Mouse (Mus musculus): ENCODE measurements around the gene Palb2. TPM values are rescaled to one million over a fixed set of nuclear protein-coding genes. Genes with fewer than 3 reads are reported as not detected.
A peak's percentile ranks its signal among the peaks of the same experiment; 100 is the strongest.
"Not testable (repeated sequence)": the region's sequence is repeated elsewhere in the genome, so short reads cannot be mapped to it uniquely, and the experiment has no call there.

Palb2 gene
- total RNA-seq, 2 experiments from 2014 or later, result 2.8 to 3.8 TPM

GRCm38 (mm10) chr7:122101014-122101746 is 31.6 kb downstream of the Palb2 start:
- DNase-seq, result not testable (repeated sequence)

GRCm38 (mm10) chr7:122099222-122099621 is 33.6 kb downstream of the Palb2 start:
- intact Hi-C loops (cut with DNase I), result no loop called here
- peak; percentile 10 for DNase-seq

More at GRCm38 (mm10) chr7:122101014-122101746, 31.6 kb downstream of the Palb2 start:
- intact Hi-C loops (cut with DNase I), result not testable (repeated sequence)

GRCm38 (mm10) chr7:122098009-122098408 is 34.8 kb downstream of the Palb2 start:
- DNase-seq, result no peak
- intact Hi-C loops (cut with DNase I), result no loop called here

GRCm38 (mm10) chr7:122094564-122095330 is 38.0 kb downstream of the Palb2 start:
- intact Hi-C loops (cut with DNase I), result no loop called here
- DNase-seq, result no peak

GRCm38 (mm10) chr7:122087195-122087982 is 45.4 kb downstream of the Palb2 start:
- intact Hi-C loops (cut with DNase I), result no loop called here
- DNase-seq, result no peak

GRCm38 (mm10) chr7:122081071-122081470 is 51.7 kb downstream of the Palb2 start:
- intact Hi-C loops (cut with DNase I), result no loop called here
- no peak for DNase-seq

GRCm38 (mm10) chr7:122079798-122080554 is 52.8 kb downstream of the Palb2 start:
- intact Hi-C loops (cut with DNase I), result no loop called here
- DNase-seq, result no peak

GRCm38 (mm10) chr7:122074374-122074773 is 58.4 kb downstream of the Palb2 start:
- intact Hi-C loops (cut with DNase I), result no loop called here
- DNase-seq, result no peak

GRCm38 (mm10) chr7:122067517-122068381 is 65.0 kb downstream of the Palb2 start:
- DNase-seq, result no peak
- intact Hi-C loops (cut with DNase I), result loop anchor here (10.0 kb wide), 1 partner anchor 63 kb away; no protein-coding TSS in a partner anchor

GRCm38 (mm10) chr7:122066945-122067516 is 65.8 kb downstream of the Palb2 start, which contains the start of the genes Ubfd1 and Ears2:
Gene Ubfd1, plus strand, starts transcription at chr7:122067175.
Gene Ears2, minus strand, starts transcription at chr7:122067263.
- intact Hi-C loops (cut with DNase I), result loop anchor here (10.0 kb wide), 1 partner anchor 62 kb away; no protein-coding TSS in a partner anchor
- DNase-seq, result peak; percentile 97

- no peak for DNase-seq
- intact Hi-C loops (cut with DNase I), result loop anchor here (10.0 kb wide), 1 partner anchor 62 kb away; no protein-coding TSS in a partner anchor
Measured at GRCm38 (mm10) chr7:122066102-122066944, 66.5 kb downstream of the Palb2 start.

GRCm38 (mm10) chr7:122065656-122066055 is 67.1 kb downstream of the Palb2 start:
- intact Hi-C loops (cut with DNase I), result loop anchor here (10.0 kb wide), 1 partner anchor 61 kb away; no protein-coding TSS in a partner anchor
- DNase-seq, result no peak

Other genes with a start within 250 kb of the Palb2 start
- gene Cog7, start 151.3 kb downstream of the Palb2 start, total RNA-seq (2021), result 10 to 100 TPM; 24.5 to 26.2 TPM
- 10 to 100 TPM; 57.3 to 57.4 TPM for gene Gga2, start 111.8 kb downstream of the Palb2 start, total RNA-seq (2021)
- 10 to 100 TPM; 82.6 to 87.1 TPM for gene Ubfd1, start 65.8 kb downstream of the Palb2 start, total RNA-seq (2021)
- 1 to 10 TPM; 8.9 to 9.8 TPM for gene Ears2, start 65.7 kb downstream of the Palb2 start, total RNA-seq (2021)
- 100 to 1,000 TPM; 202 to 220 TPM for gene Ndufab1, start 31.1 kb downstream of the Palb2 start, total RNA-seq (2021)
- 10 to 100 TPM; 96.5 to 96.6 TPM for gene Dctn5, start 56 bp upstream of the Palb2 start, total RNA-seq (2021)
- gene Plk1, start 26.5 kb upstream of the Palb2 start, total RNA-seq (2021), result 1 to 10 TPM; 6.2 to 6.5 TPM
- 1 to 10 TPM; 2.8 to 3.1 TPM for gene Ern2, start 53.2 kb upstream of the Palb2 start, total RNA-seq (2021)
- gene Chp2, start 86.5 kb upstream of the Palb2 start, total RNA-seq (2021), result 1 to 10 TPM; 1.2 to 1.9 TPM
- gene Prkcb, start 155.8 kb upstream of the Palb2 start, total RNA-seq (2021), result 100 to 1,000 TPM; 365 to 390 TPM